Mouse (Mus musculus) brain, embryonic 14.5 days (tissue): ENCODE data around the gene Krtap26-1.

Experiments
- CTCF ChIP-seq: fragments of 200-500 bp; IDR thresholded peaks from 2 replicates; pipeline ENCODE4 v1.5.1; 2012; ENCODE audit warnings: inconsistent platforms, mild to moderate bottlenecking, moderate library complexity, borderline replicate concordance; ENCODE audit not compliant: insufficient read depth, insufficient read length; ENCODE audit errors: extremely low read depth
- POLR2A ChIP-seq: fragments of 200-500 bp; IDR thresholded peaks from 2 replicates; pipeline ENCODE4 v1.6.1; 2012; ENCODE audit warnings: mild to moderate bottlenecking, inconsistent platforms, borderline replicate concordance; ENCODE audit not compliant: poor library complexity, insufficient read depth, insufficient read length, severe bottlenecking; ENCODE audit errors: extremely low read depth

DNA sequence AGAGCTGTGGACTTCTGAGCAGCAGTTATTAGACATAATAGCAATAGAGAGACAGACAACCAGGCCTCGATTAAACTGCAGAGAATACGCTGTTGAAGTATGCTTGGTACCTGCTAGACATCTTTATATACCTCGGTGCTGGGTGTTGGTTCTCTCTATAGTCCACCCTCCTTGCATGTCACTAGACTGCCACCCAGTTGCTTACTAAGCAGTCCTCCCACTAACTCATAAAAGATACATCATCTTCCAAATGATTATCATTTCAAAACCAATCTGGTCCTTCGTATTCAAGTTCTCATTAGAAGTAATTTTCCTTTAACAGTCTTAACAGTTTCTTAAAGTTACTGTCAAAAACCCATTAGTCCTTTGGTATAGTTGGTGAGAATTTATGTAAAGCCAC lies 20.0 kb downstream of the Krtap26-1 start, which contains the start of gene 2310079G19Rik:
- TF ChIP-seq CTCF: no peak
- no peak for TF ChIP-seq POLR2A
